Mouse (Mus musculus) liver, postnatal 0 days (tissue): Measurements from ENCODE around the gene Pgap2.

Experiments used
- CTCF ChIP-seq: sonication (generic); IDR thresholded peaks from 2 replicates; pipeline ENCODE4 v1.5.1; 2016; ENCODE audit warnings: antibody characterized with exemption, low read depth
- EP300 ChIP-seq: IDR thresholded peaks from 2 replicates; pipeline ENCODE4 v1.6.1; 2016; ENCODE audit warnings: antibody characterized with exemption, low read depth, mild to moderate bottlenecking

DNA sequence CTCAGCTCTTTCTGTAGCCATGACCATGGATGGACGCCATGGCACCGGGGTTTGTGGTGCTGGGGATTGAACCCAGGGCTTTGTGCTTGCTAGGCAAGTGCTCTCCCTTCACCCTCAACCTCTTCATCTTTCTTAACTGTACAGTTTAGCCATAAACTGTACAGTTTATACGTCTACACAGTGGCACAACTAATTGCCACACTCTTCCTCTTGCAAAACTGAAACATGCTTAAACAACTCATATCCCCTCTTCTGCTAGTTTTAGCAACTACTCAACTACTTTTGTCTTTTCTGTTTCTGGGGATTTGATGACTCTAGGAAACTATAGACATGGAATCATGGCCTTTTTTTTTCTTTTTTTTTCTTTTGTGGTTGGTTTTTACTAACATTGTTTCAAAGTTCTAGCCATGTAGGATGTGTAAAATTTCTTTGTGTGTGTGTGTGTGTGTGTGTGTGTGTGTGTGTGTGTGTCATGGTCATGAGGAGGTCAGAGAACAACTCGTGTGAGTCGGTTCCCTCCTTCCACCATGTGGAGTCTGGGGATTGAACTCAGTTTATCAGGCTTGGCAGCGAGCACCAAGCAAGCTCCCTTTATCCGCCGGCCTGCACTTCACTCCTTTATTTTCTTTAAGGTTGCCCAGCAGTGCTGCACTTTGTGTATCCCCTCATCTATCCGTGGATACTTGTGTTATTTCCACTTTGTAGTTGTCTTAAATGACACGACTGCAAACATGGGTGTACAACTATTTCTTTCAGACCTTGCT, 49.9 kb downstream of the Pgap2 start:
- no peak for TF ChIP-seq CTCF
- TF ChIP-seq EP300: no peak
